Comparison of ENCODE assay signal across 30 mouse cellular contexts in the genomic region with DNA sequence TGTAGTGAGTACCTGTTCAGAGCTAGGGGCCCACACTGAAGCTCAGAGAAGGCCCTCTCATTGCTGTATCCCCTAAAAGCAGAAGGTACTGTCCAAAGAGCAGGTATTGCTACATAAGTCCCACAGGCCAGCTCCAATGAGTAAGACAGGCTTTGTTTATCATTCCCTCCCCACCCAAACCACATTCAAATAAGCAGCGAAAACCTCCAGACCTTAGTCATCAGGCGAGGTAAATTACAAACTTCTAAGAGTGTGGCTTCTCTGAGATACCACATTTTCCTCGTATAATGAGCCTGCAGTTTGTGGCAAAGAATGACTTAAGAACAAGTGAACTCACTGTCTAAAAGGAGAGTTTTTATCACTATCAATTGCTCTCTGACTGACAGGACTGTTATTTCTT. TPM values are rescaled to one million over a fixed set of nuclear protein-coding genes. Genes with fewer than 3 reads are reported as not detected.
DNase-seq lines count a peak whose midpoint lies in the region; ATAC-seq and TF ChIP-seq lines count a peak whose summit lies in the region.
"Had no signal": no experiment of that assay in that cellular context is flagged by ENCODE, and none has a peak within 500 bp of the region (broad histone marks: within the 10 kb centered on the region; RNA-seq: fewer than 3 reads in every experiment).

No protein-coding gene starts in this region.

- no peak overlapping the region for H3K9ac ChIP-seq in embryonic facial prominence, embryonic 14.5 days (ENCODE audit: low read depth, low read length)
- no peak overlapping the region for H3K9ac ChIP-seq in CH12.LX (ENCODE audit: insufficient read depth, low read depth)
- H3K9ac ChIP-seq in liver, postnatal 0 days (replicated peaks), result no peak overlapping the region
- no peak overlapping the region for H3K9ac ChIP-seq in forebrain, embryonic 12.5 days
- H3K9ac ChIP-seq: embryonic facial prominence, embryonic 13.5 days; forebrain, embryonic 13.5 days; heart, embryonic 15.5 days; intestine, embryonic 15.5 days; limb, embryonic 13.5 days; midbrain, embryonic 15.5 days had no signal

- no peaks in the 10 kb centered on the region for H3K79me2 ChIP-seq in CH12.LX (replicated peaks; ENCODE audit: control insufficient read depth, extremely low read depth, insufficient read depth, poor library complexity, severe bottlenecking)

- ATAC-seq in embryonic facial prominence, embryonic 14.5 days (ENCODE audit: low read depth), result no peak
- ATAC-seq in liver, postnatal 0 days, result peak; percentile 70
- ATAC-seq in forebrain, embryonic 12.5 days (ENCODE audit: low FRiP score), result no peak
- ATAC-seq: forebrain, embryonic 13.5 days; hindbrain, postnatal 0 days; intestine, embryonic 15.5 days; lung, postnatal 0 days; midbrain, embryonic 15.5 days had no signal

- peak; percentile 73 for TF ChIP-seq EP300 in CH12.LX (IDR thresholded peaks at IDR 0.05; ENCODE audit: low read length)
- no peak for TF ChIP-seq EP300 in liver, postnatal 0 days (IDR thresholded peaks at IDR 0.05; ENCODE audit: low read depth)

- H3K9me3 ChIP-seq in embryonic facial prominence, embryonic 14.5 days (ENCODE audit: control insufficient read depth, low read length), result no peaks in the 10 kb centered on the region
- no peaks in the 10 kb centered on the region for H3K9me3 ChIP-seq in embryonic facial prominence, embryonic 10.5 days
- H3K9me3 ChIP-seq in CH12.LX (replicated peaks; ENCODE audit: low read length), result no peaks in the 10 kb centered on the region
- H3K9me3 ChIP-seq in liver, postnatal 0 days (ENCODE audit: low read length), result no peaks in the 10 kb centered on the region
- H3K9me3 ChIP-seq in forebrain, embryonic 12.5 days, result no peaks in the 10 kb centered on the region
- H3K9me3 ChIP-seq: embryonic facial prominence, embryonic 13.5 days; forebrain, embryonic 13.5 days; heart, embryonic 15.5 days; intestine, embryonic 15.5 days; limb, embryonic 13.5 days; midbrain, embryonic 15.5 days had no signal

- no peak overlapping the region for H3K4me2 ChIP-seq in embryonic facial prominence, embryonic 14.5 days (ENCODE audit: low read depth, low read length)
- H3K4me2 ChIP-seq in CH12.LX (ENCODE audit: insufficient read depth, low read depth, poor library complexity, severe bottlenecking), result no peak overlapping the region
- no peak overlapping the region for H3K4me2 ChIP-seq in liver, postnatal 0 days (ENCODE audit: low read depth, low read length)
- no peak overlapping the region for H3K4me2 ChIP-seq in forebrain, embryonic 12.5 days
- H3K4me2 ChIP-seq: embryonic facial prominence, embryonic 13.5 days; forebrain, embryonic 13.5 days; heart, embryonic 15.5 days; intestine, embryonic 15.5 days; limb, embryonic 13.5 days; midbrain, embryonic 15.5 days had no signal

- H3K27ac ChIP-seq in embryonic facial prominence, embryonic 14.5 days (replicated peaks; ENCODE audit: low read depth, low read length), result no peak overlapping the region
- no peak overlapping the region for H3K27ac ChIP-seq in embryonic facial prominence, embryonic 10.5 days (replicated peaks)
- no peak overlapping the region for H3K27ac ChIP-seq in CH12.LX (ENCODE audit: insufficient read depth, low read depth)
- peak overlapping the region; percentile 34; the same call in 1 of the 2 replicates for H3K27ac ChIP-seq in liver, postnatal 0 days (ENCODE audit: low read depth)
- no peak overlapping the region for H3K27ac ChIP-seq in forebrain, embryonic 12.5 days
- H3K27ac ChIP-seq: embryonic facial prominence, embryonic 13.5 days; forebrain, embryonic 13.5 days; heart, embryonic 15.5 days; hindbrain, postnatal 0 days; intestine, embryonic 15.5 days; limb, embryonic 13.5 days; macrophage; midbrain, embryonic 15.5 days; stomach, postnatal 0 days had no signal

- no peak for TF ChIP-seq CTCF in CH12.LX (conservative IDR thresholded peaks at IDR 0.05 in 1 of 2, IDR thresholded peaks at IDR 0.05 in 1 of 2; ENCODE audit: low read depth in 2 of 2, low read length in 2 of 2)
- no peak for TF ChIP-seq CTCF in liver, postnatal 0 days (IDR thresholded peaks at IDR 0.05; ENCODE audit: low read depth)

- peak; percentile 27 for DNase-seq in embryonic facial prominence, embryonic 14.5 days (ENCODE audit: low spot score)
- DNase-seq in embryonic facial prominence, embryonic 10.5 days (ENCODE audit: low spot score), result no peak
- DNase-seq in CH12.LX (ENCODE audit: extremely low read depth), result peak; percentile 88
- DNase-seq in brain, adult 2 months (ENCODE audit: low read depth, low spot score), result peak; percentile 25
- no peak for DNase-seq in liver, postnatal 0 days
- no peak for DNase-seq in adrenal gland, adult 8-10 months
- no peak for DNase-seq in T-cell, adult 2 months (ENCODE audit: low spot score)
- DNase-seq: adrenal gland, adult 2 months; cerebellum, adult 11 months; cerebellum, adult 9-10 months; embryo, embryonic 11 days; gastrocnemius, postnatal 14 days; kidney, adult 2 months; kidney, postnatal 36 days; lung, adult 18-20 months; right cerebral cortex, adult 18-20 months; thymus, adult 2 months had no signal

- H3K36me3 ChIP-seq in embryonic facial prominence, embryonic 14.5 days (ENCODE audit: control insufficient read depth, insufficient read depth, low read length), result no peaks in the 10 kb centered on the region
- H3K36me3 ChIP-seq in embryonic facial prominence, embryonic 10.5 days (replicated peaks), result no peaks in the 10 kb centered on the region
- H3K36me3 ChIP-seq in CH12.LX (replicated peaks in 1 of 2; ENCODE audit: control insufficient read depth in 1 of 2, insufficient read depth in 1 of 2, low read length in 1 of 2), result no peaks in the 10 kb centered on the region
- H3K36me3 ChIP-seq in liver, postnatal 0 days (replicated peaks; ENCODE audit: insufficient read depth, low read length), result no peaks in the 10 kb centered on the region; the same call in 1 of the 2 replicates
- H3K36me3 ChIP-seq in forebrain, embryonic 12.5 days (replicated peaks), result no peaks in the 10 kb centered on the region
- H3K36me3 ChIP-seq: embryonic facial prominence, embryonic 13.5 days; heart, embryonic 15.5 days; intestine, embryonic 15.5 days; limb, embryonic 13.5 days; midbrain, embryonic 15.5 days had no signal

- in situ Hi-C loops in CH12.LX (cut with MboI; ENCODE audit: low pct_ligation_motif_present, low pct_unique_long_range_greater_than_20kb, low sequenced_read_pairs), result no loop called here

- no peak for TF ChIP-seq POLR2A in CH12.LX (IDR thresholded peaks at IDR 0.05; ENCODE audit: low read depth, low read length)

- WGBS in embryonic facial prominence, embryonic 14.5 days, result 77% methylated on average over 3 of the region's 3 CpGs
- WGBS in embryonic facial prominence, embryonic 10.5 days, result 86% methylated on average over 3 of the region's 3 CpGs
- WGBS in liver, postnatal 0 days (ENCODE audit: insufficient replicate concordance), result 48% methylated on average over 3 of the region's 3 CpGs
- 93% methylated on average over 3 of the region's 3 CpGs for WGBS in forebrain, embryonic 12.5 days

- H3K27me3 ChIP-seq in embryonic facial prominence, embryonic 14.5 days (replicated peaks; ENCODE audit: control insufficient read depth, insufficient read depth, low read length), result no peaks in the 10 kb centered on the region
- H3K27me3 ChIP-seq in embryonic facial prominence, embryonic 10.5 days (replicated peaks; ENCODE audit: low read depth, poor library complexity, severe bottlenecking), result no peaks in the 10 kb centered on the region
- no peaks in the 10 kb centered on the region for H3K27me3 ChIP-seq in CH12.LX (replicated peaks)
- H3K27me3 ChIP-seq in liver, postnatal 0 days (ENCODE audit: insufficient read depth, low read length), result no peaks in the 10 kb centered on the region
- H3K27me3 ChIP-seq in forebrain, embryonic 12.5 days, result no peaks in the 10 kb centered on the region
- H3K27me3 ChIP-seq: embryonic facial prominence, embryonic 13.5 days; forebrain, embryonic 13.5 days; heart, embryonic 15.5 days; intestine, embryonic 15.5 days; limb, embryonic 13.5 days; midbrain, embryonic 15.5 days had no signal

- H3K4me3 ChIP-seq in embryonic facial prominence, embryonic 14.5 days (ENCODE audit: low read depth, low read length), result no peak overlapping the region
- H3K4me3 ChIP-seq in embryonic facial prominence, embryonic 10.5 days, result no peak overlapping the region
- H3K4me3 ChIP-seq in CH12.LX (replicated peaks in 1 of 3; ENCODE audit: low read depth in 2 of 3, low read length in 2 of 3, poor library complexity in 1 of 3), result no peak overlapping the region
- H3K4me3 ChIP-seq in liver, postnatal 0 days (ENCODE audit: low read depth, low read length), result no peak overlapping the region
- no peak overlapping the region for H3K4me3 ChIP-seq in forebrain, embryonic 12.5 days (replicated peaks)
- H3K4me3 ChIP-seq: embryonic facial prominence, embryonic 13.5 days; erythroblast, embryonic 14.5 days; forebrain, embryonic 13.5 days; heart, embryonic 15.5 days; intestine, embryonic 15.5 days; limb, embryonic 13.5 days; midbrain, embryonic 15.5 days had no signal

- TF ChIP-seq RAD21 in CH12.LX (IDR thresholded peaks at IDR 0.05; ENCODE audit: low read depth, low read length), result no peak

- dilution Hi-C loops in CH12.LX (cut with MboI; ENCODE audit: extremely low pct_ligation_motif_present, extremely low pct_unique_long_range_greater_than_20kb, low sequenced_read_pairs), result no loop called here

- no peaks in the 10 kb centered on the region for H3K4me1 ChIP-seq in embryonic facial prominence, embryonic 14.5 days (ENCODE audit: control insufficient read depth, insufficient read depth, low read length)
- no peaks in the 10 kb centered on the region for H3K4me1 ChIP-seq in embryonic facial prominence, embryonic 10.5 days
- H3K4me1 ChIP-seq in CH12.LX (ENCODE audit: control insufficient read depth in 1 of 2, insufficient read depth in 2 of 2), result peaks cover 5 to 38% of the 10 kb centered on the region in 2 experiments
- H3K4me1 ChIP-seq in liver, postnatal 0 days (ENCODE audit: insufficient read depth), result no peaks in the 10 kb centered on the region; the same call in 1 of the 2 replicates
- H3K4me1 ChIP-seq in forebrain, embryonic 12.5 days, result no peaks in the 10 kb centered on the region
- H3K4me1 ChIP-seq: embryonic facial prominence, embryonic 13.5 days; forebrain, embryonic 13.5 days; heart, embryonic 15.5 days; intestine, embryonic 15.5 days; limb, embryonic 13.5 days; midbrain, embryonic 15.5 days had no signal

TF ChIP-seq in CH12.LX, 34 proteins besides CTCF, POLR2A, EP300 and RAD21 (continues in another document):
- peak; percentile 44; the same call in 1 of the 2 replicates for TF ChIP-seq RCOR1 (conservative IDR thresholded peaks at IDR 0.05; ENCODE audit: low read depth, low read length)
- no peak for TF ChIP-seq NELFE (IDR thresholded peaks at IDR 0.05; ENCODE audit: low read depth, low read length)

RNA-seq across cellular contexts. Expression of a gene that starts 33.8 kb away (rescaled TPM):
- 250 and 271 TPM in 2 replicates for polyA plus RNA-seq in embryonic facial prominence, embryonic 14.5 days (2014; fragmentation: Nextera tagmentation; extraction: Ambion mirVana)
- polyA plus RNA-seq in embryonic facial prominence, embryonic 10.5 days (2016; fragmentation: Nextera tagmentation; extraction: Ambion mirVana), result 637 and 676 TPM in 2 replicates
- 142 and 189 TPM in 2 replicates for total RNA-seq in CH12.LX (2012; rRNA removed)
- 114 and 137 TPM in 2 replicates for total RNA-seq in CH12.LX (2014; rRNA removed)
- 32.2 and 38.4 TPM in 2 replicates for polyA plus RNA-seq in CH12.LX (2012; ENCODE audit: insufficient read length, low read depth)
- polyA plus RNA-seq in liver, postnatal 0 days (2015; fragmentation: Nextera tagmentation; extraction: Ambion mirVana), result 113 and 121 TPM in 2 replicates
- 10 to 100 TPM; 64.1 to 75.4 (median 74.2) TPM for total RNA-seq in adrenal gland, adult 8-10 months (2022)
- polyA plus RNA-seq in forebrain, embryonic 12.5 days (2016; fragmentation: Nextera tagmentation; extraction: Ambion mirVana), result 345 and 376 TPM in 2 replicates
- total RNA-seq: neutrophil, adult 5-6 weeks had no signal
- polyA plus RNA-seq: macrophage had no signal

Comparison
In these comparisons a context has a peak if more than half of its experiments do, and no peak if none do; other contexts are left out.
1. DNase-seq: peak in embryonic facial prominence, embryonic 14.5 days (single experiment), CH12.LX (single experiment) and brain, adult 2 months (single experiment); none in embryonic facial prominence, embryonic 10.5 days (single experiment), liver, postnatal 0 days (single experiment), adrenal gland, adult 8-10 months (single experiment) and T-cell, adult 2 months (single experiment).